Mouse (Mus musculus) ES-E14 (cell line): ENCODE measurements at regions not wholly inside any gene's neighbourhood (a gene's known extent, or its start where the extent isn't known, plus 50 kb on each side); places are given as distances from the start of the nearest gene placed in this dataset.

Experiments
- CHD2 ChIP-seq: IDR thresholded peaks from 2 replicates; pipeline ENCODE4 v1.6.1; 2014; ENCODE audit warnings: mild to moderate bottlenecking, low read depth, low read length, inconsistent platforms
- MAFK ChIP-seq: IDR thresholded peaks from 2 replicates; pipeline ENCODE4 v1.6.1; 2014; ENCODE audit warnings: mild to moderate bottlenecking, low read depth, low read length, inconsistent platforms; ENCODE audit not compliant: insufficient read depth
- ZC3H11A ChIP-seq: IDR thresholded peaks from 2 replicates; pipeline ENCODE4 v1.6.1; 2012; ENCODE audit warnings: low read depth, mild to moderate bottlenecking, inconsistent platforms, low read length, borderline replicate concordance

DNA sequence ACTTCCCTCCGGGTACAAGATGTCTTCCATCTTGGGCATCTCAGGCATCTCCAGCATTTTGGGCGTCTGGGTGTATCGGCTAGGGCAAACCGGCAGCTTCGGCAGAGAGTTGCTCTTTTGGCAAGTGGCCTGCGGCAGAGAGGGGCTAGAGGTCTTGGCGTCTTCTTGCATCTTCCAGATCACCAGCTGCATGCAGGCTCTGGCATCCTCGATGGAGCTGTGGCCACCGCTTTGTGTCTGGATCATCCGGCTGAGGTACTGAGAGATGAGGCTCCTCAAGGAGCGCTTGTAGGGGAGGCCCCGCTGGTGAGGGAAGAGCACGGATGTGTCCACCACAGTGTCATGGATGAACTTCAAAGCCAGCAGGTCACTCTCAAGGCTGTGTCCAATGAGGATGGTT is 59.9 kb upstream of the Supt20 start:
- TF ChIP-seq ZC3H11A (no peak), CHD2 (no peak), MAFK (no peak)
